Mouse (Mus musculus) cerebellum, adult 2 months (tissue): ENCODE measurements around the gene Dyrk2.

Source experiments
- CTCF ChIP-seq: fragments of 200-500 bp; IDR thresholded peaks from 2 replicates; pipeline ENCODE4 v1.5.1; 2011; ENCODE audit warnings: low read depth, mild to moderate bottlenecking, control low read depth, low read length, moderate library complexity, borderline replicate concordance; ENCODE audit not compliant: insufficient read depth
- POLR2A ChIP-seq: fragments of 200-500 bp; IDR thresholded peaks from 2 replicates; pipeline ENCODE4 v1.6.1; 2011; ENCODE audit warnings: low read length, control low read depth, borderline replicate concordance; ENCODE audit not compliant: insufficient read depth

DNA sequence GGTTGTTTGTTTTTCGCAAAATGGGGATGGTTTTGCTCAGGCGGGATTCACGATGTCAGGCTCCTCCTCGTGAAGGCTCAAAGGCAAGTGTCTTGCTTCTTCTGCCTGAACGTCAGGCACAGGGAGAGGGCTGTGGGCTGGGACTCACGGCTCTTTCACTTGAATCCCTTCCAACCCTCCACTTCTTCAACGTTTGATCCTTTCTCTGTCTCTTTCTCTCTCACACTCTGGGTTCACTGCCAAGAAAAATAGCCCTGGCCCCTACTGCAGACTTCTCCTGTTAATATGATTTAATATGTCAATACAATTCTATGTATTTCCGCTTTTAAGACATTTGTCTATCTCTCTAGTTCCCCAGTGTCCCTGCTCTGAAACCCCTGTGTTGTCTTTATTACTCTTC lies 32.4 kb downstream of the Dyrk2 start:
- no peak for TF ChIP-seq CTCF
- TF ChIP-seq POLR2A: no peak
